Mouse (Mus musculus) MEL (cell line): Measurements from ENCODE around the gene Paqr6.

Experiments used
- CTCF ChIP-seq, 3 experiments: IDR thresholded peaks in 2 of 3; conservative IDR thresholded peaks in 1 of 3; 2 replicates each; pipeline ENCODE4 v1.5.1; 2011 to 2012; ENCODE audit warnings: low read length in 3 of 3, low read depth in 2 of 3, mild to moderate bottlenecking in 2 of 3, improper control_type of control experiment in 1 of 3, inconsistent platforms in 1 of 3, mixed read lengths in 1 of 3, moderate library complexity in 1 of 3; ENCODE audit not compliant: control insufficient read depth in 1 of 3, insufficient read depth in 1 of 3, poor library complexity in 1 of 3, severe bottlenecking in 1 of 3
- GATA1 ChIP-seq: IDR thresholded peaks from 2 replicates; pipeline ENCODE4 v1.6.1; 2011; ENCODE audit warnings: low read depth, low read length, improper control_type of control experiment
- MXI1 ChIP-seq: IDR thresholded peaks from 2 replicates; pipeline ENCODE4 v1.6.1; 2011; ENCODE audit warnings: mild to moderate bottlenecking, low read depth, low read length, improper control_type of control experiment
- SIN3A ChIP-seq: IDR thresholded peaks from 2 replicates; pipeline ENCODE4 v1.6.1; 2012; ENCODE audit warnings: low read length, improper control_type of control experiment, inconsistent platforms
- ZC3H11A ChIP-seq: IDR thresholded peaks from 2 replicates; pipeline ENCODE4 v1.6.1; 2012; ENCODE audit warnings: low read depth, mild to moderate bottlenecking, inconsistent platforms, low read length, improper control_type of control experiment
- ZNF384 ChIP-seq: IDR thresholded peaks from 2 replicates; pipeline ENCODE4 v1.6.1; 2012; ENCODE audit warnings: low read depth, mild to moderate bottlenecking, inconsistent platforms, low read length, improper control_type of control experiment

GRCm38 (mm10) chr3:88361096-88361495 is 3.3 kb upstream of the Paqr6 start:
- no peak for TF ChIP-seq SIN3A
- TF ChIP-seq CTCF (IDR thresholded peaks at IDR 0.05 in 2 of 3, conservative IDR thresholded peaks at IDR 0.05 in 1 of 3; ENCODE audit: control insufficient read depth in 1 of 3, insufficient read depth in 1 of 3, low read depth in 2 of 3, low read length in 3 of 3, poor library complexity in 1 of 3, severe bottlenecking in 1 of 3) = no peak
- no peak for TF ChIP-seq ZC3H11A
- TF ChIP-seq GATA1 = no peak
- no peak for TF ChIP-seq ZNF384
- TF ChIP-seq MXI1 = no peak
